Mouse (Mus musculus) limb, embryonic 11.5 days (tissue): ENCODE measurements around the gene Haghl. TPM values are rescaled to one million over a fixed set of nuclear protein-coding genes. Genes with fewer than 3 reads are reported as not detected.

ENCODE experiments used
- ATAC-seq: fragments of 200-750 bp; cut with Nextera tagmentation; 2 replicates; pipeline ENCODE4 v1.8.0; 2017; ENCODE audit warnings: low read depth; ENCODE audit not compliant: insufficient number of reproducible peaks, low FRiP score, low TSS enrichment
- DNase-seq: peaks from one replicate; pipeline ENCODE4 v3.0.0-alpha.2; 2015; ENCODE audit warnings: low spot score
- H3K27ac ChIP-seq: fragments of 300-500 bp; sonication (generic); replicated peaks from 2 replicates; pipeline ENCODE4 v1.5.1; 2014; ENCODE audit warnings: low read depth, mild to moderate bottlenecking, low read length
- H3K27me3 ChIP-seq: fragments of 300-500 bp; sonication (generic); 2 replicates; pipeline ENCODE4 v1.6.1; 2014; ENCODE audit warnings: mild to moderate bottlenecking, low read length, mixed read lengths; ENCODE audit not compliant: control insufficient read depth, insufficient read depth
- H3K36me3 ChIP-seq: fragments of 300-500 bp; sonication (generic); 2 replicates; pipeline ENCODE4 v1.6.1; 2014; ENCODE audit warnings: mild to moderate bottlenecking, low read length, moderate library complexity, mixed read lengths; ENCODE audit not compliant: control insufficient read depth, insufficient read depth
- H3K4me1 ChIP-seq: fragments of 300-500 bp; sonication (generic); 2 replicates; pipeline ENCODE4 v1.6.1; 2014; ENCODE audit warnings: low read length, mixed read lengths; ENCODE audit not compliant: control insufficient read depth, insufficient read depth
- H3K4me2 ChIP-seq: fragments of 300-500 bp; sonication (generic); 2 replicates; pipeline ENCODE4 v1.6.1; 2014; ENCODE audit warnings: low read depth, mild to moderate bottlenecking, moderate library complexity; ENCODE audit not compliant: severe bottlenecking
- H3K4me3 ChIP-seq: fragments of 300-500 bp; sonication (generic); 2 replicates; pipeline ENCODE4 v1.5.1; 2014; ENCODE audit warnings: low read depth, low read length
- H3K9ac ChIP-seq: fragments of 300-500 bp; sonication (generic); 2 replicates; pipeline ENCODE4 v1.6.1; 2014; ENCODE audit warnings: mild to moderate bottlenecking, low read length
- H3K9me3 ChIP-seq: fragments of 300-500 bp; sonication (generic); 2 replicates; pipeline ENCODE4 v1.6.1; 2016; ENCODE audit warnings: low read length; ENCODE audit not compliant: control insufficient read depth
- WGBS: fragments of 180-500 bp; shearing (Covaris S2); extraction: QIAGEN DNeasy Blood & Tissue Kit; methylation state at CpG from one replicate; pipeline ENCODE4 v1.1.7; 2014; 5-methylcytosine and 5-hydroxymethylcytosine counted together
- polyA plus RNA-seq: library from polyadenylated mRNA; unstranded; fragments of >200 nt; fragmentation: Nextera tagmentation; extraction: Ambion mirVana; gene quantifications from 2 replicates; pipeline ENCODE4 v1.2.1, GENCODE M21; 2014

Gene Haghl
- 62.7 and 68.0 TPM in 2 replicates for polyA plus RNA-seq

DNA sequence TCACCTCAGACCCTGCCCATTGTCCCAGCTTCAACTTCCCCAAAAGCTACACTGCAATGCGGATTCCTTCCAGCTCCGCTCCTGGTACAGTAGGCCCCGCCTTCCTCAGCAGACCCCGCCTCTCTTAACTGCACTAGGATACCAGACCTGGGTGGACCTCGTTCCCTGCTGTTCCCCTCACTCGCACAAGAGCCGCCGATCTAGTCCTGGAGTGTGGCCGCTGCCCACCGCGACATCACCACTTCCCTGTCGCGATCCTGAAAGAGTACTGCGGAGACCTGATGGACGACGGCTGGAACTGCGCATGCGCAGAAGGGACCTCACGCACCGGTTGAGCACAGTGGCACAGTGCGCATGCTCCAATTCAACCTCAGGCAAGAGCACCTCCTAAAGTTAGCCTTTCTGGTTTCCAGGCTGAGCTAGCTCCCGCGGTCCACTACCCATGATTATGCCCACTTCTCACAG lies at the start of gene Haghl:
Haghl (minus strand) TSS at position 393 of the 465 bp plus-strand sequence.
- Histone ChIP-seq H3K9me3 (no peaks in the 10 kb centered on the region), H3K9ac (peak within 1 kb of the TSS; percentile 64), H3K4me3 (peak within 1 kb of the TSS; percentile 76), H3K4me1 (peaks cover 22% of the 10 kb centered on the region), H3K27ac (peak within 1 kb of the TSS; percentile 87), H3K27me3 (no peaks in the 10 kb centered on the region), H3K4me2 (peak within 1 kb of the TSS; percentile 85), H3K36me3 (peaks cover 32% of the 10 kb centered on the region)
- DNase-seq, result peak; percentile 99
- peak; percentile 76 for ATAC-seq
- WGBS, result under 1% methylated on average over 23 of the region's 23 CpGs

DNA sequence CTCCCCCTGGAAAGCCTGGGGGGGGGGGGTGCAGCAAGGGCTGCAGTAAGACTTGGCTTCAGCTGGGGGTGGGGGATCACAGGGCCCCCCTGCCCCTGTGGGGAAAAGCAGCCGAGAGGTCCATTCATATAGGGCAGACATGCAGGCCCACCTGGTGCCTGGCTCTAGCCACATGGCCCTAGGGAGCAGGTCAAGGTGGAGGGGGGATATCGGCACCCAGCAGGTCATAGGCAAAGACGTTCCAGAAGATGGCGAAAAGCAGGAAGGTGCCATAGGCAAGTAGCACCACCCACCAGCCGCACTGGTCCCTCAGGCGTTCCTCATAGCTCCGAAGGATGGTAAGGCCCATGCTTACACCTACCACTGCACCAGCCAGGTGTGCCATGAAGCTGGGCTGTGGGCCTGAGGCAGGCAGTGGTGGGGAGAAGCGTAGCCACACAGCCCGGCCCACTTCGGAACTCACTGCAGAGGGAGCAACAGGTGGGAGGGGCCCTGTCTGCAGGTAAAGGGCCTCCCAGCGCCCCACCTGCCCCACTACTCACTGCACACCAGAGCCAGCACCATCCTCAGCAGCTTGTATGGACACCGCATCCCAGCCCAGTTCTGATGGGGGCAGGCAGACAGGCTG lies 49.2 kb upstream of the Haghl start:
- Histone ChIP-seq H3K4me2 (peak overlapping the region; percentile 89), H3K27me3 (no peaks in the 10 kb centered on the region), H3K36me3 (peaks cover 27% of the 10 kb centered on the region), H3K9ac (no peak overlapping the region), H3K4me1 (peaks cover 32% of the 10 kb centered on the region), H3K27ac (no peak overlapping the region), H3K4me3 (peak overlapping the region; percentile 81; the same call in 1 of the 2 replicates), H3K9me3 (no peaks in the 10 kb centered on the region)
- 87% methylated on average over 12 of the region's 12 CpGs for WGBS
- ATAC-seq, result no peak
- DNase-seq, result no peak

DNA sequence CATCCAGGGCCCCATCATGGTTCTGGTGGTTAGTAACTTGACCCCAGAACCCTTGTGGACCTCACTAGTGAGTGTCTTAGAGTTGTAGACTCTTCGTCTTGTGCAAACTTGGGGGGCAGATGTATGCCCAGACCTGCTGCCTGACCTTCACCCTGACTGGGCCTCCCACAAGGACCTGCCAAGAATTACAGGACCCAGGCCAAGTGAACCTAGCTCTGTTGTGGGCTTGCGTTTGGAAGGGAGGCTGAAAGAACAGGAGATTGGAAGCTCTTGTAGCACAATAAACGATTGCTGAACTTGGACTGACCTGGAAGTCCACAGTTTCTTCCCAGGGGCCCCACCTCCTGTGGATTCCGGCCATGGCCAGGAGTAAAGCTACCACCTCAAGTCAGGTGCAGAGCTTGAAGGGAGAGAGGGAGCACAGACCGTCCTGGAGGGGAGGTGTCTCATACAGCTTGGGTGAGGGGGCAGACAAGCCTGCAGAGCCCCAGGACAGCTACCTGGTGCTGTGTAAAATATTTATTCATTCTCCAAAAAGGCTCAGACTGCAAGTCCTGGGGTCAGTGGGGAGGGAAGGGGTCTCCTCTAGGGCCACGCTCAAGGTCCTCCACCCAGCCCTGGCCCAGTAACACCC lies 48.6 kb upstream of the Haghl start:
- DNase-seq (no peak), ATAC-seq (no peak)
- H3K36me3 ChIP-seq, result peaks cover 21% of the 10 kb centered on the region
- peak overlapping the region; percentile 81 for H3K4me3 ChIP-seq
- peak overlapping the region; percentile 68 for H3K9ac ChIP-seq
- H3K27me3 ChIP-seq, result no peaks in the 10 kb centered on the region
- 44% methylated on average over 6 of the region's 6 CpGs for WGBS
- H3K4me2 ChIP-seq, result peak overlapping the region; percentile 89
- no peaks in the 10 kb centered on the region for H3K9me3 ChIP-seq
- 0 out of 2 replicates have a peak overlapping the region, but pooled peaks have one; percentile 87 for H3K27ac ChIP-seq
- peaks cover 35% of the 10 kb centered on the region for H3K4me1 ChIP-seq

GRCm38 (mm10) chr17:25833291-25833663 lies 47.8 kb upstream of the Haghl start, which contains the start of gene Stub1:
Gene Stub1 (minus strand): TSS chr17:25833404.
- Histone ChIP-seq H3K4me1 (peaks cover 39% of the 10 kb centered on the region), H3K27me3 (no peaks in the 10 kb centered on the region), H3K36me3 (peaks cover 17% of the 10 kb centered on the region), H3K27ac (peak within 1 kb of the TSS; percentile 87), H3K4me2 (peak within 1 kb of the TSS; percentile 92), H3K9ac (peak within 1 kb of the TSS; percentile 87), H3K4me3 (peak within 1 kb of the TSS; percentile 81), H3K9me3 (no peaks in the 10 kb centered on the region)
- WGBS, result under 1% methylated on average over 24 of the region's 24 CpGs
- ATAC-seq, result peak; percentile 52
- DNase-seq, result no peak

GRCm38 (mm10) chr17:25832436-25833290 lies 47.2 kb upstream of the Haghl start:
- peak overlapping the region; percentile 87 for H3K9ac ChIP-seq
- DNase-seq (peak; percentile 99), ATAC-seq (peak; percentile 89)
- H3K27ac ChIP-seq, result peak overlapping the region; percentile 87
- peaks cover 41% of the 10 kb centered on the region for H3K4me1 ChIP-seq
- no peaks in the 10 kb centered on the region for H3K9me3 ChIP-seq
- peaks cover 19% of the 10 kb centered on the region for H3K36me3 ChIP-seq
- peak overlapping the region; percentile 81 for H3K4me3 ChIP-seq
- H3K4me2 ChIP-seq, result peak overlapping the region; percentile 92
- under 1% methylated on average over 59 of the region's 77 CpGs for WGBS
- H3K27me3 ChIP-seq, result no peaks in the 10 kb centered on the region

GRCm38 (mm10) chr17:25831451-25832281 lies 46.2 kb upstream of the Haghl start:
- Histone ChIP-seq H3K4me3 (peak overlapping the region; percentile 81), H3K9me3 (no peaks in the 10 kb centered on the region), H3K9ac (peak overlapping the region; percentile 87), H3K27ac (no peak overlapping the region), H3K4me2 (peak overlapping the region; percentile 92), H3K27me3 (no peaks in the 10 kb centered on the region), H3K36me3 (peaks cover 21% of the 10 kb centered on the region), H3K4me1 (peaks cover 38% of the 10 kb centered on the region)
- ATAC-seq (no peak), DNase-seq (no peak)
- WGBS, result 66% methylated on average over 21 of the region's 21 CpGs

DNA sequence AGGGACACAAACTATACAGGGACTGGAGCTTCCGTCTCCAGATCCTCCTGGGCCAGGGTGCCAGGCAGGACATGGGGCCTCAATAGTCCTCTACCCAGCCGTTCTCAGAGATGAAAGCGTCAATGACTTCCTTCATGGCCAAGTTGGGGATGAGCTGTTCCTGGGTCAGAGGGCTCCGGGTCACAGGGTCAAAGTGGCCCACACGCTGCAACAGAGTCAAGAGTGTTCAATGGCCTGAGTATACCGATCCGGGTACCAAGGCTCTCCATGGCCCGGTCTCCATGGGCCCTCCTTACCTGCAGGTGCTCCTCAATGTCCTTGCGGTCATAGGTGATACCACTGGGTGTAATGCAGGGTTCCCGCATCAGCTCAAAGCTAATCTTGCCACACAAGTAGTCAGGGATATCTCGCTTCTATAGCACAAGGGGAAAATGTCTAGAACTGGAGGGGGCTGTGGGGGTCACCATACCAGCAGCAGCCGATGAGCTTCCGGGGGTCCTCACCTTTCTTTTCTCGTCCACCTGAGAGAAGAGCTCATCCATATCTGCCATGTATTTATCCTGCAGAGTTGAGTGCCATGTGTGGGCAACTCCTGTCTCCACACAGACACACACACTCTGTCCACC lies 45.4 kb upstream of the Haghl start:
- Histone ChIP-seq H3K27ac (no peak overlapping the region), H3K9me3 (no peaks in the 10 kb centered on the region), H3K27me3 (no peaks in the 10 kb centered on the region), H3K4me1 (peaks cover 34% of the 10 kb centered on the region), H3K4me3 (0 out of 2 replicates have a peak overlapping the region, but pooled peaks have one; percentile 81), H3K9ac (no peak overlapping the region), H3K4me2 (peak overlapping the region; percentile 92; the same call in 1 of the 2 replicates), H3K36me3 (peaks cover 21% of the 10 kb centered on the region)
- WGBS, result 88% methylated on average over 14 of the region's 14 CpGs
- DNase-seq, result no peak
- ATAC-seq, result no peak
